Mouse (Mus musculus): ENCODE data around the gene Lhx5. TPM values are rescaled to one million over a fixed set of nuclear protein-coding genes. Genes with fewer than 3 reads are reported as not detected.

Lhx5 gene
- total and polyA plus RNA-seq, 2 experiments from 2014 or later, result 3.7 to 5.4 TPM

DNA sequence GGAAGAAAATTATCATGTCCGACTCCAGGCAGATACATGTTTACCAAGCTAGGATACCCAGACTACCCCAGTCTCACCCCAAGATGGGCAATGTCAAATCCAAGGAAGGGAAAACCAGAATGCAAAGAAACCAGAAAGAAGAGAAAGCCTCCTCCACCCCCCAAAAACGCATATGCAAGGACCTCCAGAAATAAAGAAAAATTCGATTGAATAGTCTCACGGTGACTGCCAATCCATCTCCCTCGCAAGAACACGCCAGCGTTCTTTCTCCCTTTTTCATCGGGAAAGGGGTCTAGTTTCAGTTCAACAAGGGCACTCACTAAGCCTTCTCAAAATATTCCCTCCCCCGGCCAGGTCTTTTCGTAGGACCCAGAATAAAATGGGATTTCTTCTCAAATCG lies 6.8 kb upstream of the Lhx5 start:
- Histone ChIP-seq H3K9ac (no peak overlapping the region), H3K36me3 (ENCODE audit: insufficient read depth) (no peaks in the 10 kb centered on the region), H3K4me3 (ENCODE audit: low read depth, low read length) (no peak overlapping the region), H3K27me3 (ENCODE audit: insufficient read depth, low read length) (peaks cover 63% of the 10 kb centered on the region), H3K4me2 (ENCODE audit: low read depth) (no peak overlapping the region), H3K4me1 (ENCODE audit: insufficient read depth) (no peaks in the 10 kb centered on the region), H3K9me3 (ENCODE audit: low read length) (no peaks in the 10 kb centered on the region), H3K27ac (ENCODE audit: low read depth, low read length) (no peak overlapping the region)
- no peak for TF ChIP-seq CTCF (IDR thresholded peaks at IDR 0.05; ENCODE audit: low read depth)
- WGBS, result 1% methylated on average over 11 of the region's 11 CpGs
- DNase-seq (peak; percentile 52), ATAC-seq (no peak)

DNA sequence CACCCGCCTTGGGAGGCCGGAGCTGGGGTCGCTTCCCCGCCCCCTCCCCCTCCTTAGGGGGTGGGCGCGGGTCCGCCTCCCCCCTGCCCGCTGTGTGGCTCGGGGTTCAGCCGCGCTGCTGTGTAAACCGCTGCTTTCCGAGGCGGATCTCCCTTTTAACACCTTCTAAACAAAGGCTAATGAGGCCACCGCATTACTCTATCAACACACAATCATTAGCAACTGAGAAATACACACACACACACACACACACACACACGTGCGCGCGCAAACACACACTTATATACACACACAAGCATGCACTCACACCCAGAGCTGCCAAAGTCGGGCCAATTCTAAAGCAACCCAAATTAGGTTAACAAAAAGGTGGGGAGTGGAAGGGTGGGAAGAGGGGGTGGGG lies 5.8 kb upstream of the Lhx5 start:
- Histone ChIP-seq H3K27ac (ENCODE audit: low read depth, low read length) (no peak overlapping the region), H3K9me3 (ENCODE audit: low read length) (no peaks in the 10 kb centered on the region), H3K27me3 (ENCODE audit: insufficient read depth, low read length) (peaks cover 66% of the 10 kb centered on the region), H3K4me2 (ENCODE audit: low read depth) (no peak overlapping the region), H3K4me1 (ENCODE audit: insufficient read depth) (no peaks in the 10 kb centered on the region), H3K36me3 (ENCODE audit: insufficient read depth) (no peaks in the 10 kb centered on the region), H3K9ac (no peak overlapping the region), H3K4me3 (ENCODE audit: low read depth, low read length) (no peak overlapping the region)
- ATAC-seq, result no peak
- no peak for TF ChIP-seq CTCF (IDR thresholded peaks at IDR 0.05; ENCODE audit: low read depth)
- peak; percentile 7 for DNase-seq
- WGBS, result under 1% methylated on average over 12 of the region's 20 CpGs

DNA sequence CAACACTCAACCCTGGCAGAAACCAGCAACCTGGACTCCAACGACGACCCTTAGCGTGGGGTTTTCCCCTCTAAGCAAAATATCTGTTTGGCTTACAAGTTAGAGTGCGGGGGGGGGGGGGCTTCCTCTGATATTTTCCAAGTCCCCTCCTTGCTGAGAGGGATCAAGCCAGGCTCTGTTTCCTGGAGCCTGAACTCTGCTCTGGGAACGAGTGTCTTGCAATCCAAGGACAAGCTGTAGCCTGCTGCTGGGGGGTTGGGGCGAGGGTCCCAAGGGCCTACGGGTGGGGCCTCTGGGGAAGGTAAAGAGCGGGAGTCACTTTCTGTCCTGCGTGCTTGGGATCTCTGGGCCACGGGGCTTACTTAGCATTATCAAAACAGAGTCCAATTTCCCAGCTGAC lies 4.9 kb upstream of the Lhx5 start:
- DNase-seq (no peak), ATAC-seq (no peak)
- Histone ChIP-seq H3K9me3 (ENCODE audit: low read length) (no peaks in the 10 kb centered on the region), H3K36me3 (ENCODE audit: insufficient read depth) (no peaks in the 10 kb centered on the region), H3K9ac (no peak overlapping the region), H3K27ac (ENCODE audit: low read depth, low read length) (no peak overlapping the region), H3K27me3 (ENCODE audit: insufficient read depth, low read length) (peaks cover 69% of the 10 kb centered on the region), H3K4me1 (ENCODE audit: insufficient read depth) (no peaks in the 10 kb centered on the region), H3K4me2 (ENCODE audit: low read depth) (no peak overlapping the region), H3K4me3 (ENCODE audit: low read depth, low read length) (no peak overlapping the region)
- WGBS, result 3% methylated on average over 10 of the region's 10 CpGs
- no peak for TF ChIP-seq CTCF (IDR thresholded peaks at IDR 0.05; ENCODE audit: low read depth)

DNA sequence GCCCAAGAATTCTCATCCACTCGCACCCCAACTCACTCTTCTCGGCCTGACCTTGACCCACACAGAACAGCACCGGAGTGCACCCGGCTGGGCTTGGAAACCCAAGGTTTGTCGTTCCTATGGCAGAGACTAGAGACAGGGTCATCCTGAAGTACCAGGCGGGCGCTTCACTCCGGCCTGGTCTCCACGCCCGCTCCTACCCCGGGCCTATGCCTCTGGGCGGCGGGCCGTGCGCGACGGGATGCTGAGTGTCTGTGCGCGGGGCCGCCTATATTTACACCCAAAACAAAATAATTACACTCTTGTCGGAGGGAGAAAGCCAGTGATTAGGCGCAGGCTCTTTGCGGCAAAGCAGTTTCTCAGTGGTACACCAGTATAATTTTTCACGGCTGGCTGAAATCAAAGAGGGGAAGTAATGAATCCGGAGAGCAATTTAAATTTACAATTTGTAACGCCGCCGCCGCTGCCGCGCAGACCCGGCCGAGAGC lies 4.0 kb upstream of the Lhx5 start:
- H3K4me3 ChIP-seq (ENCODE audit: low read depth, low read length), result peak overlapping the region; percentile 7; the same call in 1 of the 2 replicates
- no peaks in the 10 kb centered on the region for H3K9me3 ChIP-seq (ENCODE audit: low read length)
- peaks cover 66% of the 10 kb centered on the region for H3K27me3 ChIP-seq (ENCODE audit: insufficient read depth, low read length)
- no peaks in the 10 kb centered on the region for H3K36me3 ChIP-seq (ENCODE audit: insufficient read depth)
- H3K27ac ChIP-seq (ENCODE audit: low read depth, low read length), result no peak overlapping the region
- ATAC-seq (no peak), DNase-seq (peak; percentile 24)
- H3K9ac ChIP-seq, result 0 out of 2 replicates have a peak overlapping the region, but pooled peaks have one; percentile 3
- no peaks in the 10 kb centered on the region for H3K4me1 ChIP-seq (ENCODE audit: insufficient read depth)
- under 1% methylated on average over 33 of the region's 33 CpGs for WGBS
- peak overlapping the region; percentile 26 for H3K4me2 ChIP-seq (ENCODE audit: low read depth)
- no peak for TF ChIP-seq CTCF (IDR thresholded peaks at IDR 0.05; ENCODE audit: low read depth)

DNA sequence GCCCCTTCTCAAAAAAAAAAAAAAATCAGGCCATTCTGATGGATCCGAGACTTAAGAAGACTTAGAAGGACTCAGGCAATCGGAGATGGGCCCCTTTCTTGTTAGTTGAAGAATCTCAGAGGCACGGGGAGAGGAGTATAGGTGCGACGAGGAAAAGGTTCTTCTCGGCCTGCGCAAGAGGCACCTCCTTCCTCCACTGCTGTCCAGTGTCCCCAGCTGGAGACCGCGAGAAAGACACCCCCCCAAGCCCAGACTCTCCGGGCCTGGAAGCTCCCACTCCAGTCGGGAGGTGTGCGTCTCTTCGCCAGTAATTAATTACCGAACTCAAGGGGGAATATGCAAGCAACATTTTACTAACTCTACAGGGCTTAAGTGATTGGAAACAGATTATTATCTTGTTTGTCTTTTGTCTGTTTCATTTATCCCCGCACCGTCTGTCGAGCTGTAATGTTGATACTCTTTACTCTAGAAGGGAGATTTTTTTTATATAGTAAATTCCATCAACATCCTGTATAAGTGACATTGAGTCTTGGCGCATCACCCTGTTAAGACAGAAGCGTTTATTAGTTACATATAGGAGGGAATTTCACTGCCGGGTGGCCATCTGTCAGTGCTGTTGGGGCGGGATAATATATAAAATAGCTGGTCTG lies 3.2 kb upstream of the Lhx5 start:
- TF ChIP-seq CTCF (IDR thresholded peaks at IDR 0.05; ENCODE audit: low read depth), result no peak
- H3K9me3 ChIP-seq (ENCODE audit: low read length), result no peaks in the 10 kb centered on the region
- peak; percentile 12 for DNase-seq
- ATAC-seq, result no peak
- no peaks in the 10 kb centered on the region for H3K36me3 ChIP-seq (ENCODE audit: insufficient read depth)
- H3K9ac ChIP-seq, result no peak overlapping the region
- WGBS, result 4% methylated on average over 21 of the region's 21 CpGs
- peak overlapping the region; percentile 26; the same call in 1 of the 2 replicates for H3K4me2 ChIP-seq (ENCODE audit: low read depth)
- no peaks in the 10 kb centered on the region for H3K4me1 ChIP-seq (ENCODE audit: insufficient read depth)
- H3K27ac ChIP-seq (ENCODE audit: low read depth, low read length), result no peak overlapping the region
- peak overlapping the region; percentile 7; the same call in 1 of the 2 replicates for H3K4me3 ChIP-seq (ENCODE audit: low read depth, low read length)
- H3K27me3 ChIP-seq (ENCODE audit: insufficient read depth, low read length), result peaks cover 60% of the 10 kb centered on the region

DNA sequence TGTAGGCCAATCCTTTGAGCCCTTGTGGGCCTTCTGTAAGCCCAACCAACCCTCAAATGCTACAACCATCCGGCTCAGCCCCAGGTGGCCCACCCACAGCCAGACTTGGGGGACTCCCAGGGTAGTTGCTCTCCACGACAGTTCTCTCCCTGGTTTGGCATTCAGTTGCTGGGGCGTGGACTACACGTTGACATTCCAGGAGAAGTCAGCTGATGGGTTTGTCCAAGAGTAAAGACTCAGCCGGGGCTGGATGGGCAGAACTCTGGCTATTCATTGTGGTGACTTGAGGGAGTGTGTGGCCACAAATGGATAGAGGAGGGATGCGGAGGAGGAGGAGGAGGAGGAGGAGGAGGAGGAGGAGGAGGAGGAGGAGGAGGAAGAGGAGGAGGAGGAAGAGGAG lies 2.5 kb upstream of the Lhx5 start:
- DNase-seq (no peak), ATAC-seq (no peak)
- H3K27me3 ChIP-seq (ENCODE audit: insufficient read depth, low read length), result peaks cover 62% of the 10 kb centered on the region
- H3K9me3 ChIP-seq (ENCODE audit: low read length), result no peaks in the 10 kb centered on the region
- no peak overlapping the region for H3K4me3 ChIP-seq (ENCODE audit: low read depth, low read length)
- TF ChIP-seq CTCF (IDR thresholded peaks at IDR 0.05; ENCODE audit: low read depth), result no peak
- H3K27ac ChIP-seq (ENCODE audit: low read depth, low read length), result no peak overlapping the region
- no peak overlapping the region for H3K4me2 ChIP-seq (ENCODE audit: low read depth)
- H3K4me1 ChIP-seq (ENCODE audit: insufficient read depth), result no peaks in the 10 kb centered on the region
- no peak overlapping the region for H3K9ac ChIP-seq
- no peaks in the 10 kb centered on the region for H3K36me3 ChIP-seq (ENCODE audit: insufficient read depth)
- WGBS, result 4% methylated on average over 5 of the region's 6 CpGs

DNA sequence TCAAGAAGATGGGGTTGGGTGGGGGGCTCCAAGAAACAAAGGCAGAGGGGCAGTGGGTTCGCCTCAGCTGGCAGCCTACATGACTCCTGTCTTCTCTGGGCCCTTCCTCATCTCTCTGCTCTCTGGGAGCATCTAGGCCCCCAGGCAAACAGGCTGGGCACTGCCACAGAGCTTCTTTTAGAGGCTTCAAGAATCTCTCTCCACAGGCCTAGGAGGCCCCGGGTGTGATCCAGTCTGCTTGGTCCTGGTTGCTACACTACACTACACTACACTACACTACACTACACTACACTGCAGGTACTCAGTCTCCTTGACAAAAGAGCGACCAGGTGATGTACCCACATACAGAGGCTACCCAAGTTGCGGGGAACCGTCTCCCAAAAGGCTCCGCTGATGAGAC lies 1.8 kb upstream of the Lhx5 start:
- H3K27ac ChIP-seq (ENCODE audit: low read depth, low read length), result no peak overlapping the region
- no peak overlapping the region for H3K4me2 ChIP-seq (ENCODE audit: low read depth)

More for the DNA sequence above, 1.8 kb upstream of the Lhx5 start:
- H3K9me3 ChIP-seq (ENCODE audit: low read length), result no peaks in the 10 kb centered on the region
- DNase-seq, result no peak
- WGBS, result 24% methylated on average over 6 of the region's 6 CpGs
- peaks cover 63% of the 10 kb centered on the region for H3K27me3 ChIP-seq (ENCODE audit: insufficient read depth, low read length)
- H3K4me3 ChIP-seq (ENCODE audit: low read depth, low read length), result no peak overlapping the region
- H3K9ac ChIP-seq, result no peak overlapping the region
- TF ChIP-seq CTCF (IDR thresholded peaks at IDR 0.05; ENCODE audit: low read depth), result no peak
- ATAC-seq, result no peak
- no peaks in the 10 kb centered on the region for H3K36me3 ChIP-seq (ENCODE audit: insufficient read depth)
- H3K4me1 ChIP-seq (ENCODE audit: insufficient read depth), result no peaks in the 10 kb centered on the region
